Mouse (Mus musculus) liver, embryonic 13.5 days (tissue): ENCODE measurements around the gene Ror1. TPM values are rescaled to one million over a fixed set of nuclear protein-coding genes. Genes with fewer than 3 reads are reported as not detected.
A peak's percentile ranks its signal among the peaks of the same experiment; 100 is the strongest.

Experiments used
- ATAC-seq: fragments of 200-750 bp; cut with Nextera tagmentation; 2 replicates; pipeline ENCODE4 v1.8.0; 2017; ENCODE audit warnings: low read depth, mild to moderate bottlenecking, moderate number of reproducible peaks, moderate library complexity
- DNase-seq: peaks from one replicate; pipeline ENCODE4 v3.0.0; 2022
- H3K27ac ChIP-seq: fragments of 300-500 bp; sonication (generic); 2 replicates; pipeline ENCODE4 v1.5.1; 2015; ENCODE audit warnings: moderate library complexity, mild to moderate bottlenecking, inconsistent platforms
- H3K27me3 ChIP-seq: fragments of 300-500 bp; sonication (generic); 2 replicates; pipeline ENCODE4 v1.6.1; 2015; ENCODE audit warnings: mild to moderate bottlenecking, inconsistent platforms
- H3K36me3 ChIP-seq: fragments of 300-500 bp; sonication (generic); 2 replicates; pipeline ENCODE4 v1.6.1; 2015; ENCODE audit warnings: mild to moderate bottlenecking, inconsistent platforms
- H3K4me1 ChIP-seq: fragments of 300-500 bp; sonication (generic); replicated peaks from 2 replicates; pipeline ENCODE4 v1.6.1; 2015; ENCODE audit warnings: inconsistent platforms
- H3K4me2 ChIP-seq: fragments of 300-500 bp; sonication (generic); 2 replicates; pipeline ENCODE4 v1.6.1; 2015; ENCODE audit warnings: inconsistent platforms, mild to moderate bottlenecking, moderate library complexity
- H3K4me3 ChIP-seq: fragments of 300-500 bp; sonication (generic); replicated peaks from 2 replicates; pipeline ENCODE4 v1.5.1; 2015; ENCODE audit warnings: mild to moderate bottlenecking, inconsistent platforms
- H3K9ac ChIP-seq: fragments of 300-500 bp; sonication (generic); 2 replicates; pipeline ENCODE4 v1.6.1; 2015; ENCODE audit warnings: mild to moderate bottlenecking, inconsistent platforms
- H3K9me3 ChIP-seq: fragments of 300-500 bp; sonication (generic); replicated peaks from 2 replicates; pipeline ENCODE4 v1.6.1; 2016; ENCODE audit warnings: inconsistent platforms
- WGBS: fragments of 180-500 bp; shearing (Covaris S2); methylation state at CpG from one replicate; pipeline ENCODE4 v1.1.7; 2015; ENCODE audit not compliant: insufficient replicate concordance; 5-methylcytosine and 5-hydroxymethylcytosine counted together
- polyA plus RNA-seq: library from polyadenylated mRNA; unstranded; fragments of >200 nt; fragmentation: Nextera tagmentation; extraction: Ambion mirVana; gene quantifications from 2 replicates; pipeline ENCODE4 v1.2.1, GENCODE M21; 2015

The Ror1 gene
- polyA plus RNA-seq, 1 experiment from 2014 or later: 0.36 TPM

DNA sequence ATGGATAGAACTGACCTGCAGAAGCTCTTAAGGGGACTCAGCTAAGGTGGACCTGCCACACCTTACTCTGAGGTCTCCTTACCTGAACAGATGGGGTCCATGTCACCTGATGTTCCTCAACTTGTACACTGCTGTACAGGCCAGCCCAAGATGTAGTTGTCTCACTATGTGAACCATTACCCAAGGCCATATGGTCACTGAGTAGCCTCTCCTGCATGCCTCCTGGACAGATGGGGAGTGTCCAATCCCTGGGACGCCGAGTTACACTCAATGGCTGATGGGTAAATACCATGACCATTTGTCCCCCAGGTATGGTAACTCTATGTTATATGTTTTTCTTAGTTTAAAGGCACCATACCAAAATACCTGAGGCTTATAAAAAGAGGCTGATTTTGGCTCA is 29.9 kb upstream of the Ror1 start:
- DNase-seq (no peak), ATAC-seq (no peak)
- no peak overlapping the region for H3K4me3 ChIP-seq
- no peaks in the 10 kb centered on the region for H3K4me1 ChIP-seq
- H3K9me3 ChIP-seq: no peaks in the 10 kb centered on the region
- no peak overlapping the region for H3K27ac ChIP-seq
- no peak overlapping the region for H3K4me2 ChIP-seq
- no peaks in the 10 kb centered on the region for H3K36me3 ChIP-seq
- no peak overlapping the region for H3K9ac ChIP-seq
- WGBS: 70% methylated on average over 2 of the region's 2 CpGs
- no peaks in the 10 kb centered on the region for H3K27me3 ChIP-seq

DNA sequence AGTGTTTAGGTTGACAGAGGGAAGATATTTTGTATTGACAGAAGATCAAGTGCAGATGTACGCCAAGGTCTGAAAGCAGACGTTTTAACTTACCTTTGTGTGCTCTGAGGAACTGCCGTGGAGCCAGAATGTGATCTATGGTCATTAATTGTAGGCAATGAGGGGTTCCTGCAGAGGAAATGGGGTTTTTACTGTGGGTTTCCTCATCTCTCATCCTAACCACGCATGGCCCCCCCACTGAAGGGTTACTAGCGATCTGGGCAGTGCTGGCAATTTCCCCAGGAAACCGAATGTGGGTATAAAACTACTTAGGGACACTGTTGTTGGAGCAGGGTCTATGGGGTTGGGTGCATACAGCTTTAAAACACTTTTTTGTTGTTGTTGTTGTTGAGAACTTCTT is 25.5 kb upstream of the Ror1 start:
- Histone ChIP-seq H3K4me3 (no peak overlapping the region), H3K4me2 (no peak overlapping the region), H3K27me3 (no peaks in the 10 kb centered on the region), H3K4me1 (no peaks in the 10 kb centered on the region), H3K36me3 (no peaks in the 10 kb centered on the region), H3K9me3 (no peaks in the 10 kb centered on the region), H3K9ac (no peak overlapping the region), H3K27ac (no peak overlapping the region)
- WGBS: 24% methylated on average over 6 of the region's 6 CpGs
- ATAC-seq: no peak
- no peak for DNase-seq

DNA sequence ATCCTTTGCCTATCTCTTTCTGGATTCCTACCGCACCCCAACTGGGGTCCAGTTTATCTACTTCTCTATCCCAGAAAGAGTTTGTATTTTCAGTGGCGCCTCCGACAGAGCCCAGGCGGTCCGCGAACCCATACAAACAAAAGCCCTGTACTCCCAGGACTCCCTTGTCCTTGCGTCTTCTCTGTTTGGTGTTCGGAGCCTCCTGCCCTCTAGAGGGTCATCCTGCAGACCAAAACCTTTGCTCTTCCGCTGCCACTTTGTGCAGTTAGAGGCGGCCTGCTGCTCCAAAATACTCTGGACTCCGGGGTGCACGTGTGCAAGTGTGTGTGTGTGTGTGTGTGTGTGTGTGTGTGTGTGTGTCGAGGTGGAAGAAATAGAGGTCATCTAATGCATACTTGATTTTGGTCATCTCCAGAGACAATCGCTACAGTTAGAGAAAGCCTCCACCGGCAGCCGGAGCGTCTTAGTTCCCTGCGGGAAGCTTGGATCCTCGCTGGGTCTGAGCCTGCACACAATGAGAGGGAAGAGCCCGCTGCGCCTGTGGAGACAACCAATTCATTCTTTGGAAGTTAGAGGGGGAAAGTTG is 1.1 kb downstream of the Ror1 start:
- DNase-seq: no peak
- Histone ChIP-seq H3K4me3 (peak overlapping the region; percentile 56), H3K9ac (peak overlapping the region; percentile 47; the same call in 1 of the 2 replicates), H3K4me2 (peak overlapping the region; percentile 67), H3K27ac (no peak overlapping the region), H3K27me3 (peaks cover 53% of the 10 kb centered on the region), H3K4me1 (no peaks in the 10 kb centered on the region), H3K9me3 (no peaks in the 10 kb centered on the region), H3K36me3 (no peaks in the 10 kb centered on the region)
- no peak for ATAC-seq
- WGBS: 7% methylated on average over 21 of the region's 21 CpGs

DNA sequence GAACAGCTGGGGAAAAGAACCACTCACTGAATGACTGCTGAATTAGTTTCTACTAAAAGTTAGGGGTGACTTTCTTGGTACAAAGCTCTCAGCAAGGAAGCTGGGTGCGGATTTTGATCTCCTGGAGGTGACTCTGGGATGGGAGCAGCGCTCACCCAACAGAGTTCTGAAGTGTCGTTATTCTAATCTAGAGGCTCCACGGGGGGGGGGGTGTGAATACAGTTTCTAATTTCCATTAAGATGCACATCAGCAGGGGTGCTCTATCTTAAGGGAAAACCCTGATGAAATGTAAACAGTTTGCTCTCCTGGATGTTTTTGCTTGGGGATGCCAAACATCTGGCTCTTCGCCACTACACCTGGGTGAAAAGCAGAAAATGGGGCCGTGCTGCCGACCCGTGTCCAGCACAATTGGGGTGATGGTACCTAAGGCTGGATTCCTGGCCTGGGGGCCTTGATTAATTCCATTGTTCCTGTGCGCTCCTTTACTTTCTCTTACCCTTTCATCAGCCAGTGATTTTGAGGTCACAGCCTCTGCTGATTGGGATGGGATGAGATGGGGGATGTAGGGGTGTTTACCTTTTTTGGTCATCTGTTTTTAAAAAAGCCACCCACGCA is 1.9 kb downstream of the Ror1 start:
- Histone ChIP-seq H3K36me3 (no peaks in the 10 kb centered on the region), H3K9ac (no peak overlapping the region), H3K27me3 (peaks cover 53% of the 10 kb centered on the region), H3K27ac (no peak overlapping the region), H3K4me3 (no peak overlapping the region), H3K9me3 (no peaks in the 10 kb centered on the region), H3K4me2 (no peak overlapping the region), H3K4me1 (no peaks in the 10 kb centered on the region)
- ATAC-seq (no peak), DNase-seq (no peak)
- 26% methylated on average over 10 of the region's 10 CpGs for WGBS

DNA sequence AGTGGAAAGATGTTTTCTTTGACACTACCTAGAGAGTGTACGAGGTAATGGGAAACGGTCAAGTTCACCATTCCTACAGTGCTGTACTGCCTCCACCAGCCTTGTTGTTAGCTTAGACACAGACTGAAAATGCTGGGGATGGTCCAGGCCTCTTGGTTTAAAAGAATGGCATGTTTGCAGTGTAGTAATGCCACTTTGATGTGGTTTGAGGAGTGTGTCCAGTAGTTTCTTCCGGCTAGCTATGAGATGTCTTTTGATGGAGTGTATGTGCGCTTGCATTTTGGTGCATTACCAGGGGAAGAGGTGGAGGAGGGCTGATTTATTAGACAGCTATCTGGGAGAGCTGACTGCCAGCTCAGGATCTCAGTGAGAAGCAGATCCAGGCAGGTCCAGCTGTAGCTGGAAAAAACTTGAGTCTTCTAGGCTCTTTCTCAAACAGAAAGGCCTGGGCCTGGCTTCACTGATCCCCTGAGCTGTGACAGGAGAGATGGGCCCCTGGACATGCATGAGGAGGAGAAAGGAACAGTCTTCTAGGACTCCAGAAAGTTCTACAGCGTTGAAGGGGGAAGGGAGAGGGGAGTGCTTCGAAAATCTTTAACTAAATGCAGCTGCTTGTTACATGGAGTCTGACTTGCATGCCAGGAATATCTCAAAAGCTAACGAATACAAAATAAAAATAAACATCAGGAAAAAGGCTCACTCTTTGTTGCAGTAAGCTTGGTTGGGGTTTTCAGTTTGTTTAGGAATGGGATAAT is 5.7 kb downstream of the Ror1 start:
- WGBS: 58% methylated on average over 7 of the region's 7 CpGs
- no peak overlapping the region for H3K4me2 ChIP-seq

DNA sequence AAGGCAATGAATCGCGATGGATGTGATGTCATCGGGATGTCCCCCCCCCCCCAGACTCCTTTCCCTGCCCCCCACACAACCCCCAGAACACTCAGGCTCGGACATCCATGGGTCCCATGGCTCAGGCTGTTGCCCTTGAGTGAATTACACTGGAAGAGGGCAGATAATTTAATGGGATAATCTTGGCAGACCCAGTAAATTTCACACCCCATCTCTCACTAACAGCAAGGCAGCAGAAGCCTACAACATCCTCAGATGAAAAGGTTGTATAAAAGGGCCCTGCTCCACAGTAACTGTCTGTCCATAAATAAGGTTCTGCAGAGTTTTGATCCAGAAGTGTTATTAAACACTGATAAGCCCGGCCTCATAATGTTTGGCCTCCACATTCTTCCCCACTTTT is 6.3 kb downstream of the Ror1 start:
- no peaks in the 10 kb centered on the region for H3K36me3 ChIP-seq
- no peaks in the 10 kb centered on the region for H3K4me1 ChIP-seq
- H3K4me3 ChIP-seq: no peak overlapping the region
- no peaks in the 10 kb centered on the region for H3K9me3 ChIP-seq
- DNase-seq (no peak), ATAC-seq (no peak)
- no peak overlapping the region for H3K9ac ChIP-seq
- peaks cover 20% of the 10 kb centered on the region for H3K27me3 ChIP-seq
- H3K27ac ChIP-seq: no peak overlapping the region
- WGBS: 48% methylated on average over 5 of the region's 5 CpGs
- no peak overlapping the region for H3K4me2 ChIP-seq

More for the DNA sequence above, 5.7 kb downstream of the Ror1 start:
- ATAC-seq (no peak), DNase-seq (no peak)
- no peaks in the 10 kb centered on the region for H3K4me1 ChIP-seq
- no peaks in the 10 kb centered on the region for H3K36me3 ChIP-seq
- H3K4me3 ChIP-seq: no peak overlapping the region
- H3K9ac ChIP-seq: no peak overlapping the region
- H3K27me3 ChIP-seq: peaks cover 26% of the 10 kb centered on the region
- H3K9me3 ChIP-seq: no peaks in the 10 kb centered on the region
- no peak overlapping the region for H3K27ac ChIP-seq

DNA sequence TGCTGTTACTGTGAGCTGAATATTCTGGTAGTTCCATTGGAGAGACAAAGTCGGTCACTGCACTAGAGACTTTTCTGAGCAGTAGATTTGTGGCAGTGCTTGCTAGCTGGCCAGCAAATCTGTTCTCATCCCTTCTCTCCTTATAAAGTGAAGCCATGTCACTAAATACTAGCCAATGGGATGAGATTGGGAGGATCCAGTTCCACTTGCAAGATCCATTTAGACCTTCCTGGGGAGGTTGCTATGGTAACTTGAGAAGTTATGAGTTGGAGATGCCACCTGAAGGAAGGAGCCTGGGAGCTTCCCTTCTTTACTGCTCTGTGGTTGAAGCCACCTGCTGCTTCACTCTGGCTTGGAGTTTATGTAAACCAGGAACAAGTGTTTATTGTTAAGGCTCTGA is 8.7 kb downstream of the Ror1 start:
- Histone ChIP-seq H3K27me3 (no peaks in the 10 kb centered on the region), H3K4me1 (no peaks in the 10 kb centered on the region), H3K36me3 (no peaks in the 10 kb centered on the region), H3K9me3 (no peaks in the 10 kb centered on the region), H3K27ac (no peak overlapping the region), H3K9ac (no peak overlapping the region), H3K4me3 (no peak overlapping the region), H3K4me2 (no peak overlapping the region)
- ATAC-seq: no peak
- no peak for DNase-seq
- 57% methylated on average over 1 of the region's 1 CpGs for WGBS

DNA sequence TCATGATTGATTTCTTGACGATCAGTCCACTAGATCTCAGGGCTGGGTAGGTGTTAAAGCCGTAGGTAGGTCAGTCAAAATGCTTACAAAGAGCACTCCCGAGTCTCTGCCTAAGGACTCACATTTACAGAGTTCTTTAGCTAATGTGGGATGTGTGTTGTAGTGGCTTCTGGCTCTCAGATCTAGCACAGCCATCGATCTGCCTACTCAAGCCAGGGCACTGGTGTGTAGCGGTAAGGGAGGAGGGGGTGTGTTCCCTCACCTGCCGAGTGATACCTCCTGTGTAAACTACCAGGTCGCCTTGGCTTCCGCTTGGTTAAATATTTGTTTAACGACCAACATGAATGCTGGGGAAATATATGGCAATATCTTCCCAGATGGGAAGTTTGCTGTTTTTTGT is 12.0 kb downstream of the Ror1 start:
- 59% methylated on average over 9 of the region's 9 CpGs for WGBS
- Histone ChIP-seq H3K4me2 (no peak overlapping the region), H3K9ac (no peak overlapping the region), H3K27me3 (no peaks in the 10 kb centered on the region), H3K36me3 (no peaks in the 10 kb centered on the region), H3K4me1 (no peaks in the 10 kb centered on the region), H3K27ac (no peak overlapping the region), H3K4me3 (no peak overlapping the region), H3K9me3 (no peaks in the 10 kb centered on the region)
- no peak for DNase-seq
- ATAC-seq: no peak

DNA sequence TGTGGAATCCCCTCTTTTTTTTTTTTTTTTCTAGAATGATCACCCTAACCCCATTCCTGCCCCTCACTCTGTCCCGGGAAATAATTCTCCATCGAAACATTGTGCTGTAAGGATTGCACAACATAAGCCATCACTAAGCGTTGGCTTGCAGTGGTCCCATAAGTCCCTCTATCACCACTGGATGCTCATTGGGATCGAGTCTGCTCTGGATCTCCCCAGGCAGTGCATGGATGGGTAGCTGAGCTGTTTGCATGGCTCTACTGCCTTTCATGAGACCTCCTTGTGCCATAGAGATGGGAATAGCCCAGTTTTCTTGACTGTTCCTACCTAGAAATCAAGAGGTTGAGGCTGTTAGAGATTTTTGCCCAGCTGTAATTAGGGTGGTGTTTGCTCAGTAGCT is 13.0 kb downstream of the Ror1 start:
- Histone ChIP-seq H3K4me2 (no peak overlapping the region), H3K4me1 (no peaks in the 10 kb centered on the region), H3K9ac (no peak overlapping the region), H3K36me3 (no peaks in the 10 kb centered on the region), H3K27me3 (no peaks in the 10 kb centered on the region), H3K4me3 (no peak overlapping the region), H3K9me3 (no peaks in the 10 kb centered on the region), H3K27ac (no peak overlapping the region)
- DNase-seq (no peak), ATAC-seq (no peak)
- WGBS: 65% methylated on average over 4 of the region's 4 CpGs

DNA sequence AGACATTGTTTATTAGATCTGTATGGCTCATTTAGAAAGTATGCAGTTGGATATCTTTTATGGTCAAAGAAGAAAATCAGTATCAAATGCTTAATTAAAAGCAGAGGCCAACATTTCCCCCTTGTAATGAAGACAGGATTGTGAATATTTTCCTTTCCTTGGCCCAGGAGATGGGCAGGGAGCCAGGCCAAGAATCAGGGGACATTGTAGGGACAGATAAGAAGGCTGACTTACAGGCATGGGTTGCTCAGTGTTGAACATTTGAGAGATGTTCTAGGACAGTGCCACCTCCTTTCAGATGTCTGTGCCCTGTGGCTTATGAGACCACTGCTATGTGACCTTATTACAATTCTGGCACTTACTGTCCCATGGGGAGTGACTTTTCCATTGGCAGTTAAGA is 18.6 kb downstream of the Ror1 start:
- Histone ChIP-seq H3K4me2 (no peak overlapping the region), H3K4me1 (no peaks in the 10 kb centered on the region), H3K36me3 (no peaks in the 10 kb centered on the region), H3K9me3 (no peaks in the 10 kb centered on the region), H3K27ac (no peak overlapping the region), H3K27me3 (no peaks in the 10 kb centered on the region), H3K9ac (no peak overlapping the region), H3K4me3 (no peak overlapping the region)
- ATAC-seq: no peak
- DNase-seq: no peak

DNA sequence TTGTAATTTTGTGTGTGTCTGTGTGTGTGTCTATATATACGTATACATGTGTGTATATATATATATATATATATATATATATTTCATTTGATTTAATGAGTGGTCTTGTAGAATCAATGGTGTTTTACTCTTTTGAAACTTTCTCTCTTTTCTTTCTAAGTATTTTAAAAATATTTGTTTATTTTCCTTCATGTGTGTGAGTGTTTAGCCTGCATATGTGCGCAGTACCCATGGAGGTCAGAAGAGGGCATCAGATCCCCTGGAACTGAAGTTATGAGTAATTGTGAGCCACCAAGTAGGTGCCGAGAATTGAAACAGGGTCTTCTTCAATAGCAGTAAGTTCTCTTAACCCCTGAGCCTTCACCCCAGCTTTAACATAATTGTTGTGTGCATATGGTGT is 20.8 kb downstream of the Ror1 start:
- Histone ChIP-seq H3K36me3 (no peaks in the 10 kb centered on the region), H3K9me3 (no peaks in the 10 kb centered on the region), H3K9ac (no peak overlapping the region), H3K27ac (no peak overlapping the region), H3K4me2 (no peak overlapping the region), H3K4me3 (no peak overlapping the region), H3K4me1 (no peaks in the 10 kb centered on the region), H3K27me3 (no peaks in the 10 kb centered on the region)
- 74% methylated on average over 3 of the region's 3 CpGs for WGBS
- DNase-seq: no peak
- no peak for ATAC-seq

DNA sequence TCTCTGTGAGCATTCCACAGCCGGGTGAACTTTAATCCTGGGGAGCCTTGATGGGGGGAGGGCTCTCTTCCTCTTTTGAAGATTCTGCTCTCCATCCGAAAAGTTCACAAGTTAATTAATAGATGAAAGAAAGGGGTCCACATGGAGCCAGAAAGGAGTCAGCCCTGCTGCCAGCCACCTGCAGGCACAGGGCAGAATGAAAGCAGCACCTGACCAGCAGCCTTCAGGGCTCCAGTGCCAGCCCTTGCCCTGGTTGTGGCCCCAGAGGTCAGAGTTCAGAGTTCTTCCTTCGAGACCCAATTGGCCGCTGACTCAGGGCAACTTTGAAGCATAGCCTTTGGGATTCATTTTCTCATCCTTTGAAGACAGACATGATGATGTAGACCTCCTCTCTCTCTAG is 23.1 kb downstream of the Ror1 start:
- no peaks in the 10 kb centered on the region for H3K36me3 ChIP-seq
- 45% methylated on average over 4 of the region's 4 CpGs for WGBS
- ATAC-seq: no peak

More for the DNA sequence above, 23.1 kb downstream of the Ror1 start:
- Histone ChIP-seq H3K27me3 (no peaks in the 10 kb centered on the region), H3K27ac (no peak overlapping the region), H3K9ac (no peak overlapping the region), H3K4me3 (no peak overlapping the region), H3K9me3 (no peaks in the 10 kb centered on the region), H3K4me1 (no peaks in the 10 kb centered on the region), H3K4me2 (no peak overlapping the region)
- no peak for DNase-seq
